Mouse (Mus musculus) lung, embryonic 15.5 days (tissue): ENCODE measurements around the gene Gramd4. TPM values are rescaled to one million over a fixed set of nuclear protein-coding genes. Genes with fewer than 3 reads are reported as not detected.
A peak's percentile ranks its signal among the peaks of the same experiment; 100 is the strongest.

ENCODE experiments used
- ATAC-seq: fragments of 200-750 bp; cut with Nextera tagmentation; 2 replicates; pipeline ENCODE4 v1.8.0; 2017; ENCODE audit warnings: moderate number of reproducible peaks, borderline replicate concordance; ENCODE audit not compliant: low FRiP score, low TSS enrichment; ENCODE audit errors: extremely low read depth
- H3K27ac ChIP-seq: fragments of 300-500 bp; sonication (generic); 2 replicates; pipeline ENCODE4 v1.5.1; 2015; ENCODE audit warnings: moderate library complexity, mild to moderate bottlenecking, inconsistent platforms
- H3K27me3 ChIP-seq: fragments of 300-500 bp; sonication (generic); 2 replicates; pipeline ENCODE4 v1.6.1; 2015; ENCODE audit warnings: inconsistent platforms
- H3K36me3 ChIP-seq: fragments of 300-500 bp; sonication (generic); 2 replicates; pipeline ENCODE4 v1.6.1; 2015; ENCODE audit warnings: inconsistent platforms
- H3K4me1 ChIP-seq: fragments of 300-500 bp; sonication (generic); 2 replicates; pipeline ENCODE4 v1.6.1; 2015; ENCODE audit warnings: inconsistent platforms
- H3K4me2 ChIP-seq: fragments of 300-500 bp; sonication (generic); 2 replicates; pipeline ENCODE4 v1.6.1; 2015; ENCODE audit warnings: inconsistent platforms, mild to moderate bottlenecking, moderate library complexity
- H3K4me3 ChIP-seq: fragments of 300-500 bp; sonication (generic); 2 replicates; pipeline ENCODE4 v1.5.1; 2015; ENCODE audit warnings: mild to moderate bottlenecking, inconsistent platforms
- H3K9ac ChIP-seq: fragments of 300-500 bp; sonication (generic); 2 replicates; pipeline ENCODE4 v1.6.1; 2015; ENCODE audit warnings: inconsistent platforms
- H3K9me3 ChIP-seq: fragments of 300-500 bp; sonication (generic); 2 replicates; pipeline ENCODE4 v1.6.1; 2016; ENCODE audit warnings: inconsistent platforms
- WGBS: fragments of 180-500 bp; shearing (Covaris S2); methylation state at CpG from one replicate; pipeline ENCODE4 v1.1.7; 2015; 5-methylcytosine and 5-hydroxymethylcytosine counted together
- polyA plus RNA-seq: library from polyadenylated mRNA; unstranded; fragments of >200 nt; fragmentation: Nextera tagmentation; extraction: Ambion mirVana; gene quantifications from 2 replicates; pipeline ENCODE4 v1.2.1, GENCODE M21; 2015

Gene Gramd4
- polyA plus RNA-seq, 1 experiment from 2014 or later, result 14.6 TPM

DNA sequence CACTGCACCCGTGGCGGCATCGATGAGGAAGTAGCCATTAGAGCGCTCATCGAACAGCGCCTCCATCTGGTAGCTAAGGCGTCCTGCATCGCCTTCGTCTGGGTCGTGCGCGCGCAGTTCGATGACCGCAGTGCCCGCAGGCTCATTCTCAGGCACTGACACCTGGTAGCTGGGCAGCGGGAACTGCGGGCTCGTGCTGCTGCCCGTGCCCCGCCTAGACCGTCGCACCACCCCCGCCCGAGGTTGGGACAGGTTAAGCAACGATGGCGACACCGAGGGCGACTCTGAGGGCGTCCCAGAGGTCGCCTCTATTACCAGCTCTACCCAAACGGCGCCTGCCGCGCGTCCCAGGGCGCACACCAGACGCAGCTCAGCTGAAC, 24.7 kb upstream of the Gramd4 start:
- no peaks in the 10 kb centered on the region for H3K9me3 ChIP-seq
- peak overlapping the region; percentile 59 for H3K9ac ChIP-seq
- no peak for ATAC-seq
- WGBS, result 2% methylated on average over 38 of the region's 38 CpGs
- H3K4me3 ChIP-seq, result peak overlapping the region; percentile 61
- peak overlapping the region; percentile 89 for H3K4me2 ChIP-seq
- peak overlapping the region; percentile 93 for H3K27ac ChIP-seq
- H3K4me1 ChIP-seq, result peaks cover 34% of the 10 kb centered on the region
- peaks cover 48% of the 10 kb centered on the region for H3K27me3 ChIP-seq
- peaks cover 19% of the 10 kb centered on the region; the same call in 1 of the 2 replicates for H3K36me3 ChIP-seq

DNA sequence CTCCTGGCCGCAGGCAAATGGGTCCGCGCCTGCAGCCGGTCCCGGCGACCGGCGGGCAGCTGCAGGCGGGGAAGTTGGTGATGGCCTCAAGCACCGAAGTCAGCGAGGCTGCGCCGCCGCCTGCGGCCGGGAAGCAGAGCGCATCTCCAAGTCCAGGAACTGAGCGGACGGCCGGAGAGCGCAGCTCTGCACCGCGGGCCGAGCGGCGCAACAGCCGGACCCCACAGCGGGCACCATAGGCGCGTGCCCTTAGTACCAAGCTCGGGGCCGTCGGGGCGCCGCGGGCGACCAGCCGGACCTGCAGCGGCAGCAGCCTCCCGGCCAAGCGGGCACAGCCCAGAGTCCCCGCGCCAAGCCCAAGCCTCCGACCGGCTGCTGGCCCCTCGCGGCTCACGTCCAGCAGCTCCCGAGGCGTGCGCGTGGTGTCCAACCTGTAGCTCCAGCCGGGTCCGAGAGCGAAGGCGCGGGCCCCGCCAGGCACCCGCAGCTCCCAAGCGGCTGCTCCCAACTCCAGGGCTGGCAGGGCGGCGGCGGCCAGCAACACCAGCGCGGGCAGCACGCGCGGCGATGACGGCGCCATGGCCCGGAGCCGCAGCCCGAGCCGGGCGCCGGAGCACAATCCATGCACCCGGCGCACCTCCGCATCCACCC, 24.2 kb upstream of the Gramd4 start, which contains the start of gene Celsr1:
Gene Celsr1 (minus strand): TSS at position 587 of the 651 bp plus-strand sequence.
- peak within 1 kb of the TSS; percentile 59 for H3K9ac ChIP-seq
- no peaks in the 10 kb centered on the region for H3K9me3 ChIP-seq
- H3K4me1 ChIP-seq, result peaks cover 31% of the 10 kb centered on the region
- H3K27ac ChIP-seq, result peak within 1 kb of the TSS; percentile 93
- peaks cover 19% of the 10 kb centered on the region; the same call in 1 of the 2 replicates for H3K36me3 ChIP-seq
- WGBS, result under 1% methylated on average over 64 of the region's 80 CpGs
- peaks cover 48% of the 10 kb centered on the region for H3K27me3 ChIP-seq
- ATAC-seq, result peak; percentile 19; the same call in 1 of the 2 replicates
- H3K4me2 ChIP-seq, result peak within 1 kb of the TSS; percentile 89
- H3K4me3 ChIP-seq, result peak within 1 kb of the TSS; percentile 61

DNA sequence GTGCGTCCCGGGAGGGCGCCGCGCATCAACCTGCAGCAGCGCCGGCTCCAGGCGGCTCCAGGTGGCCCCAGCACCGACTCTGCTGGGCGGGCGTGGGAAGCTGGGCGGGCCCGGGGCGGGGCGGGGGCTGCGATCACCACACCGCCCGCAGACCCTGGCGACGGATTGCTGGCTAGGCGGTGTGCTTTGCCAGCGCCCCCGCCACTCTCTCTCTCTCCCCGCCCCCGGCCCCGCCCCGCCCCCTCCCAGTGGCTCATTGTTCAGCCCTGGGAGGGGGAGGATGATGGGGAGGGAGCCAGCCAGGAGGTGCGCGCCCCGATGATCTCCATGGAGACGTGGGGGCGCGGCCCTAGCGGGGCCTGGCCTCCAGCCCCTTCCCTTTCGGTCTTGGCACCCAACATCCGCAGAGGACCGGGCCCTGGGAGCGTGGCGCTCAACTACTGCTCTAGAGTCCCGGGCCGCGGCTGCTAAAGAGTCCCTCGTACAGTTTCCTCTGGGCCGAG, 23.4 kb upstream of the Gramd4 start:
- H3K27me3 ChIP-seq, result peaks cover 49% of the 10 kb centered on the region
- ATAC-seq, result peak; percentile 86
- peak overlapping the region; percentile 59 for H3K9ac ChIP-seq
- peak overlapping the region; percentile 89 for H3K4me2 ChIP-seq
- H3K9me3 ChIP-seq, result no peaks in the 10 kb centered on the region
- H3K36me3 ChIP-seq, result peaks cover 19% of the 10 kb centered on the region; the same call in 1 of the 2 replicates
- H3K4me1 ChIP-seq, result peaks cover 26% of the 10 kb centered on the region
- peak overlapping the region; percentile 93 for H3K27ac ChIP-seq
- 0% methylated on average over 30 of the region's 44 CpGs for WGBS
- H3K4me3 ChIP-seq, result peak overlapping the region; percentile 61

DNA sequence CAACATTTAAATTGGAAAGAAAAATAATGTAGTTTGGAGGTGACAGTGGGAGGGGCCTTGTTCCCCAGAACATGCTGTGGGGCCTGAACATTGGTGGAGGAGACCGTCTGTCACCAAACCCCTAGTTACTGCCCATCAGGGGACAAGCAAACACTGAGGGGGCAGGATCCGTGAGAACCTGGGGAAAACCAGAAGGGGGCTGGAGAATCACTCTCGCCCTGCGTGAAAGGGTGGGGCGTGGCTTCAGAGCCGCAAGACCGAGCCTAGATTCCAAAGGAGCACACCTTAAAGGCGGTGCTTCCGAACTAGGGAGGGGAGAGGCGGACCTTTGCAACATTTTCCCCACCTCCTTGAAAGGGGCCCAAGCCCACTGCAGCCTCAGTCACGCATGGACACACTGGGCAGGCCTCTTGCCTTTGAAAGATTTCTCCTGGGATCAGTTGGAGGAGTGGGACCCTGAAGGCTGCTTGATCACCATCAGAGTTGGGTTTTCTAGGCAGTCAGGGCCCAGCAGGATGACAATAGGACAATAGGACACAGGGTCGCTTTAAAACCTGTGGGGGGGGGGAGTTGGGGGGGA, 22.6 kb upstream of the Gramd4 start:
- peaks cover 57% of the 10 kb centered on the region for H3K27me3 ChIP-seq
- peaks cover 26% of the 10 kb centered on the region for H3K4me1 ChIP-seq
- H3K27ac ChIP-seq, result peak overlapping the region; percentile 93
- peak overlapping the region; percentile 22; the same call in 1 of the 2 replicates for H3K9ac ChIP-seq
- peak; percentile 16; the same call in 1 of the 2 replicates for ATAC-seq
- peak overlapping the region; percentile 89 for H3K4me2 ChIP-seq
- H3K9me3 ChIP-seq, result no peaks in the 10 kb centered on the region
- 6% methylated on average over 12 of the region's 12 CpGs for WGBS
- peaks cover 19% of the 10 kb centered on the region; the same call in 1 of the 2 replicates for H3K36me3 ChIP-seq
- peak overlapping the region; percentile 61 for H3K4me3 ChIP-seq

DNA sequence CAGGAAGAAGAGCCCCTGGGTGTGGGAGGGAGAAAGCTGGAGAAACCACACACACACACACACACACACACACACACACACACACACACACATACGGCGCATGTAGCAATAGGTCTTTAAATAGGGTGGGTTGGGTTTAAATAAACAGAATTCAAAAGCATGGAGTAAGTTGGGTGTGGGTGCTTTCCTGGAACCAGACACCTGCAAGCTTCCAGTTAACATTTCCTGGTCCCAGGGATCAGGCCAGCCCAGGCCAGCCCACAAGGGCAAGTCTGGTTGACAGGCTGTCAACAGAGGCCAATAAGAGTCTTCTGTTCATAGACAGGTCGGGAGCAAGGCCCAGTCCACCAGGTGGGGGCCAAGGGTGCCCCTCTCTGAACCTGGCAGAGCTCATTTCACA, 21.6 kb upstream of the Gramd4 start:
- peak overlapping the region; percentile 46 for H3K27ac ChIP-seq
- ATAC-seq, result no peak
- no peak overlapping the region for H3K4me2 ChIP-seq
- H3K4me1 ChIP-seq, result peaks cover 26% of the 10 kb centered on the region
- peaks cover 57% of the 10 kb centered on the region for H3K27me3 ChIP-seq
- no peak overlapping the region for H3K4me3 ChIP-seq
- no peak overlapping the region for H3K9ac ChIP-seq
- 47% methylated on average over 3 of the region's 3 CpGs for WGBS
- H3K9me3 ChIP-seq, result no peaks in the 10 kb centered on the region
- peaks cover 8% of the 10 kb centered on the region; the same call in 1 of the 2 replicates for H3K36me3 ChIP-seq

DNA sequence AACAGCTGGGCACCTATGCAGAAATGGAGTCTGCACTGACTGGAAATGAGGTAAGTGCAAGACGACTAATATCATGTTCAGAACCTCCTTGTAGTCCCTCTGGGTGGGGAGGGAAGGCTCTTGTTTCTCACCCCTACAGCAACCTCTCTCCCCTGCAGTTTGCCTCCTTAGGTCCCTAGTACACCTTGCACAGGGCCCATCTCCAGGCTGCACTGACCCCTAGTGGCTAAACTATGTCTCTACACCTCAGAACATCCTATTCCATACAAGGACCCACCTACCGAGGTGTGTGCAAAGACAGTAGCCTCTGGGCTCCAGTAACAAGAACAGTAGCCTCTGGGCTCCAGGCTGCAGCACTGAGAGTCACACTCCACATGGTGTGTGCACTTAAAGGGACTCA, 18.7 kb upstream of the Gramd4 start:
- H3K4me2 ChIP-seq, result no peak overlapping the region
- 0% methylated on average over 2 of the region's 2 CpGs for WGBS
- no peaks in the 10 kb centered on the region for H3K36me3 ChIP-seq
- peaks cover 31% of the 10 kb centered on the region for H3K27me3 ChIP-seq
- no peaks in the 10 kb centered on the region for H3K9me3 ChIP-seq
- H3K27ac ChIP-seq, result no peak overlapping the region
- ATAC-seq, result no peak
- H3K9ac ChIP-seq, result no peak overlapping the region
- no peak overlapping the region for H3K4me3 ChIP-seq
- peaks cover 15% of the 10 kb centered on the region for H3K4me1 ChIP-seq

DNA sequence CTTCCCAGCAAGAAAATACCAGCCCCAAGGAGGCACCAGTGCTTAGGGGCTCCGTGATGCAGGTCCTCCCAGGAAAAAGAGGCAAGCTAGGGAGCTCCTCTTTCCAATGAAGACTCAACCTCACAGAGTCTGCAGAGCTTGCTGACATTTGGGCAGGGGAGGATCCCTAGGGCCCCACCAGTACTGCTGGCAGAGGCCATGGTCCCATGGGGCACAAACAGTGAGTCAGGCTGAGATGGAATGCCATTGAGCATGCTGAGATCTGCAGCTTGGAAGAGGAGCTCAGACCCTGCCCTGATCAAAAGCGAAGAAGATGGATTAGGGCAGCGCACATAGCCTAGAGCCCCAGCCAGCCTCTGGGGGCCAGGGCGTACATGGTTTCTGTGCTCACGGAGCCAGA, 16.1 kb upstream of the Gramd4 start:
- no peak overlapping the region for H3K4me2 ChIP-seq
- no peaks in the 10 kb centered on the region for H3K4me1 ChIP-seq
- no peaks in the 10 kb centered on the region for H3K36me3 ChIP-seq
- WGBS, result 74% methylated on average over 5 of the region's 5 CpGs
- no peak overlapping the region for H3K27ac ChIP-seq
- peaks cover 14% of the 10 kb centered on the region for H3K27me3 ChIP-seq
- ATAC-seq, result no peak
- no peak overlapping the region for H3K9ac ChIP-seq
- H3K9me3 ChIP-seq, result no peaks in the 10 kb centered on the region
- H3K4me3 ChIP-seq, result no peak overlapping the region

DNA sequence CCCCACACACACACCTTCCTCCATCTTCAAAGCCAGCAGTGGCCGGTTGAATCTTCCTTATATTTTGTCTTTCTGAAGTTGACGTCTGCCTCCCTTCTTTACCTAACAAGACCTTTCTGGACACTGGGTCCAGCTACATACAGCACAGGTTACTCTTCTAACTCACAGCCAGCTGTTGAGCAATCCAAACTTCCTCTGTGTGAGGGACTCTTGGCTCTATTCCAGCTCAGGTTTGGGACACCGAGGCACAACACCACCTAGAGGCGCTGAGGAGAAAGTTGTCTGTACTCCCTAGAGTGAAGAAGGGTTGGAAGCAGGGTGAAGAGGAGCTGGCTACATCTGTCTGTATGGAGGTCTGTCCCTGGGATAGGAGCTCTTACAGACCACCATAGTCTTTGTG, 15.1 kb upstream of the Gramd4 start:
- no peaks in the 10 kb centered on the region for H3K36me3 ChIP-seq
- no peaks in the 10 kb centered on the region for H3K9me3 ChIP-seq
- H3K4me2 ChIP-seq, result no peak overlapping the region
- no peak for ATAC-seq
- 26% methylated on average over 4 of the region's 4 CpGs for WGBS
- no peak overlapping the region for H3K9ac ChIP-seq
- no peak overlapping the region for H3K4me3 ChIP-seq
- H3K27ac ChIP-seq, result no peak overlapping the region
- peaks cover 14% of the 10 kb centered on the region for H3K27me3 ChIP-seq
- no peaks in the 10 kb centered on the region for H3K4me1 ChIP-seq

DNA sequence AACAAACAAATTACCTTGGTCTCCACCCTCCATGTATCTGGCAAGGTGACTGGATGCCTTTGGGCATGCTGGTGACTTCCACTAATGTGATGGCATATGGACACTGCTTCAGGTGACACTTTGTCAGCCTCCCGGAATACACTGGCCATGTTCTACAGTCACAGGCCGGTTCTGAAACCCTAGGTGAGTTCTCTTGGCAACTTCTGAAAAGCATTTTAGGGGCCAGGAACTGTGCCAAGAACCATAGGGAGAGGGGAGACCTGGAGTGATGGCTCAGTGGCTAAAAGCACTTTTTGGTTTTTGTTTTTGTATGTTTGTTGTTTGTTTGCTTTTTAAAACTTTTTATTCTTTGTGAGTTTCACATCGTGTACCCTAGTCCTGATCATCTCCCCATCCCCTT, 8.0 kb upstream of the Gramd4 start:
- no peak overlapping the region for H3K4me3 ChIP-seq
- no peak overlapping the region for H3K4me2 ChIP-seq
- H3K4me1 ChIP-seq, result no peaks in the 10 kb centered on the region
- H3K9me3 ChIP-seq, result no peaks in the 10 kb centered on the region
- no peak overlapping the region for H3K9ac ChIP-seq
- H3K36me3 ChIP-seq, result no peaks in the 10 kb centered on the region
- no peak for ATAC-seq
- no peaks in the 10 kb centered on the region for H3K27me3 ChIP-seq
- WGBS, result 65% methylated on average over 3 of the region's 3 CpGs
- no peak overlapping the region for H3K27ac ChIP-seq

DNA sequence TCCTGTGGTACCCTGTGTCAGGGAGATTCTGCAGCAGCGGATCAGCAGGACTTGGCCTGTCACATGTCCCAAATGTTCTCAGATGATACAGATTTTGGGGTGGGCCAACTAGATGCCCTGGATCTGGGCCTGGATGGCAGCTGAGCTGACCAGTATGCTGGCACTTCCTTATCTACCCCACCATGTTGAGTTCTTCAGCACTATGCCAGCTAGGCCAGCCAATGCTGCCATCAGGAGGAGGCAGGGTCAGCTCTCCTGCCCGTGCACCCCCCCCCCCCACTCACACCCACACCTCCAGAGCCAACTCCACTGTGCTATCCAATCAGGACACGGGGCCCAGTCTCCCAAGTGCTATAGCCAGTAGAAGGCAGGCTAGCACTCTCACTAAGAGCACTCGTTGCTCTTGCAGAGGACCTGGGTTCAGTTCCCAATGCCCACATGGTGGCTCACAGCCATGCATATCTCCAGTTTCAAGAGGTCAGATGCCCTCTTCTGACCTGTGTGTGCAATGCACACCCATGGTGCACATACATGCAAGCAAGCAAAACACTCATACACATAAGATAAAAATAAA, 7.2 kb upstream of the Gramd4 start:
- no peak overlapping the region for H3K27ac ChIP-seq
- no peaks in the 10 kb centered on the region for H3K27me3 ChIP-seq
- no peak overlapping the region for H3K9ac ChIP-seq
- no peaks in the 10 kb centered on the region for H3K9me3 ChIP-seq
- no peak overlapping the region for H3K4me2 ChIP-seq
- no peaks in the 10 kb centered on the region for H3K36me3 ChIP-seq
- ATAC-seq, result no peak
- H3K4me1 ChIP-seq, result no peaks in the 10 kb centered on the region
- 63% methylated on average over 4 of the region's 4 CpGs for WGBS
- no peak overlapping the region for H3K4me3 ChIP-seq

DNA sequence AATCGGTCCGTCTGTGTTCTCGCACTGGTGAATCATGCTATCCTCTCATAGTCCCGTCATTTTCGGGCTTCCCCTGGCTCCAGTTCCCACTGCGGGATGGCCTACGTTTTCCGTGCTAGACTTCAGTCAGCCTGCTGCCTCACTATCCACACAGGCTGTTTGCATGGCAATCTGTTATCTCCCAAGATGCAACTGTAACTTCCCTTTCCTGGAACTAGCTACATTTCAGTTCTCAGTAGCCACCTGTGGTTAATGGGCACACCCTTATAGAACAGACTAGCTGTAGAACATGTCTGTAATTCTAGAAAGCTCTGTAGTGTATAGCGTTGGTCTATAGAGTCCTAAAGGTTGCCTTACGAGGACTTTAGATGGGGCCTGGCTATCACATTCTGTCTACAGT, 6.3 kb upstream of the Gramd4 start:
- Histone ChIP-seq H3K27ac (no peak overlapping the region), H3K36me3 (no peaks in the 10 kb centered on the region), H3K9me3 (no peaks in the 10 kb centered on the region), H3K4me2 (no peak overlapping the region), H3K4me3 (no peak overlapping the region), H3K27me3 (no peaks in the 10 kb centered on the region), H3K9ac (no peak overlapping the region), H3K4me1 (no peaks in the 10 kb centered on the region)
- no peak for ATAC-seq
- WGBS, result 76% methylated on average over 10 of the region's 10 CpGs
